Mouse (Mus musculus): Measurements from ENCODE around the gene Twf1.

DNA sequence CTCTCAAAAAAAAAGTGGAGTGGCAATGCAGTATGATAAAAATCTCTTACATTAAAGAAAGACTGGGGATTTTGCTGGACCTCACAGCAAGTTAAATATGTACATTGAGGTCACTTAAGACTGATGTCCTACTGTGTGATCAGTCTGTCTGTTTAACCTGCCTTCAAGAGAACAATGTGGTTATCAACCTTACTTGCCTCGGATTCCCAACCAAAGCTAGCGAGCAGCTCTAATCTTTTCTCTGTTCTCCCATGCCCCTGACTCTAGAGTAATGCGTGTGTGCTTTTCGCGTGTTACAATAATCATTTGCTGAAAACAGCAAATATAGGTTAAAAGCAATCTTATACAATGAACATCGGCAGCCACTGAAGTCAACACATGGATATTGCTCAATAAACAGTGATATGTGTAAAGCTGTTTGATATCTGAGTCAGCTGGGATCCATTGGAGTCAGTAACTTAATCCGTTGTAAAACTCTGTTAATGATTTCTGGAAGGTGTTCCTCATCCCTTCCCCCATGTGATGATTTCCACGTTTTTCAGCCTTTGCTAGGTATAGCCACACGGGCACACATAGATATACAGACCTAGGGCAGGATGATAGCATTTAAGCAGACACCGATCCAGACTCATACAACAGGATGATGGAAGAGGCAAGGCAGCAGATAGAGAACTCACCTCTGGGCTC lies 21.1 kb downstream of the Twf1 start:
- TF ChIP-seq GATA1 (IDR thresholded peaks at IDR 0.05; ENCODE audit: borderline replicate concordance, low read length), result no peak
- no peak for TF ChIP-seq FLI1 (IDR thresholded peaks at IDR 0.05; ENCODE audit: low read length)
